Mouse (Mus musculus) hindbrain, embryonic 13.5 days (tissue): ENCODE data around the gene Lgi1. TPM values are rescaled to one million over a fixed set of nuclear protein-coding genes. Genes with fewer than 3 reads are reported as not detected.

Source experiments
- ATAC-seq: fragments of 200-750 bp; cut with Nextera tagmentation; 2 replicates; pipeline ENCODE4 v1.8.0; 2017; ENCODE audit warnings: moderate TSS enrichment; ENCODE audit not compliant: low FRiP score
- H3K27ac ChIP-seq: fragments of 300-500 bp; sonication (generic); 2 replicates; pipeline ENCODE4 v1.5.1; 2015; ENCODE audit warnings: inconsistent platforms, mild to moderate bottlenecking, moderate library complexity
- H3K27me3 ChIP-seq: fragments of 300-500 bp; sonication (generic); 2 replicates; pipeline ENCODE4 v1.6.1; 2015; ENCODE audit warnings: mild to moderate bottlenecking, inconsistent platforms
- H3K36me3 ChIP-seq: fragments of 300-500 bp; sonication (generic); 2 replicates; pipeline ENCODE4 v1.6.1; 2015; ENCODE audit warnings: mild to moderate bottlenecking, inconsistent platforms
- H3K4me1 ChIP-seq: fragments of 300-500 bp; sonication (generic); replicated peaks from 2 replicates; pipeline ENCODE4 v1.6.1; 2015; ENCODE audit warnings: inconsistent platforms
- H3K4me2 ChIP-seq: fragments of 300-500 bp; sonication (generic); 2 replicates; pipeline ENCODE4 v1.6.1; 2015; ENCODE audit warnings: inconsistent platforms, mild to moderate bottlenecking, moderate library complexity
- H3K4me3 ChIP-seq: fragments of 300-500 bp; sonication (generic); 2 replicates; pipeline ENCODE4 v1.5.1; 2015; ENCODE audit warnings: mild to moderate bottlenecking, inconsistent platforms
- H3K9ac ChIP-seq: fragments of 300-500 bp; sonication (generic); 2 replicates; pipeline ENCODE4 v1.6.1; 2015; ENCODE audit warnings: mild to moderate bottlenecking, inconsistent platforms
- H3K9me3 ChIP-seq: fragments of 300-500 bp; sonication (generic); 2 replicates; pipeline ENCODE4 v1.6.1; 2016; ENCODE audit warnings: inconsistent platforms
- WGBS: fragments of 180-500 bp; shearing (Covaris S2); methylation state at CpG from one replicate; pipeline ENCODE4 v1.1.7; 2015; 5-methylcytosine and 5-hydroxymethylcytosine counted together
- polyA plus RNA-seq: library from polyadenylated mRNA; unstranded; fragments of >200 nt; fragmentation: Nextera tagmentation; extraction: Ambion mirVana; gene quantifications from 2 replicates; pipeline ENCODE4 v1.2.1, GENCODE M21; 2015

Gene Lgi1
- polyA plus RNA-seq, 1 experiment from 2014 or later: 14.0 TPM

- 92% methylated on average over 8 of the region's 8 CpGs for WGBS
- ATAC-seq: no peak
- Histone ChIP-seq H3K4me3 (no peak overlapping the region), H3K9me3 (no peaks in the 10 kb centered on the region), H3K36me3 (no peaks in the 10 kb centered on the region), H3K27ac (no peak overlapping the region), H3K27me3 (no peaks in the 10 kb centered on the region), H3K4me1 (peaks cover 36% of the 10 kb centered on the region), H3K9ac (no peak overlapping the region), H3K4me2 (no peak overlapping the region)
These were observed 22.0 kb upstream of the Lgi1 start for GRCm38 (mm10) chr19:38242314-38242852.

- no peak for ATAC-seq
- Histone ChIP-seq H3K9me3 (no peaks in the 10 kb centered on the region), H3K9ac (no peak overlapping the region), H3K36me3 (no peaks in the 10 kb centered on the region), H3K4me3 (no peak overlapping the region), H3K27ac (peak overlapping the region; percentile 81), H3K4me2 (no peak overlapping the region), H3K4me1 (peaks cover 18% of the 10 kb centered on the region), H3K27me3 (no peaks in the 10 kb centered on the region)
- WGBS: 76% methylated on average over 8 of the region's 8 CpGs
These were observed 19.6 kb upstream of the Lgi1 start for GRCm38 (mm10) chr19:38244748-38245147.

GRCm38 (mm10) chr19:38245361-38246176, 18.8 kb upstream of the Lgi1 start:
- no peak overlapping the region for H3K4me3 ChIP-seq
- peaks cover 16% of the 10 kb centered on the region for H3K4me1 ChIP-seq
- H3K9me3 ChIP-seq: no peaks in the 10 kb centered on the region
- ATAC-seq: peak; percentile 68
- peak overlapping the region; percentile 81 for H3K27ac ChIP-seq
- WGBS: 47% methylated on average over 10 of the region's 10 CpGs
- H3K36me3 ChIP-seq: no peaks in the 10 kb centered on the region
- H3K4me2 ChIP-seq: peak overlapping the region; percentile 9; the same call in 1 of the 2 replicates
- H3K27me3 ChIP-seq: no peaks in the 10 kb centered on the region
- H3K9ac ChIP-seq: no peak overlapping the region

- H3K4me2 ChIP-seq: no peak overlapping the region
- H3K27ac ChIP-seq: peak overlapping the region; percentile 81
- no peak overlapping the region for H3K4me3 ChIP-seq
- H3K9me3 ChIP-seq: no peaks in the 10 kb centered on the region
- peak; percentile 49 for ATAC-seq
- no peak overlapping the region for H3K9ac ChIP-seq
- H3K36me3 ChIP-seq: no peaks in the 10 kb centered on the region
- 45% methylated on average over 7 of the region's 7 CpGs for WGBS
- H3K4me1 ChIP-seq: peaks cover 16% of the 10 kb centered on the region
- H3K27me3 ChIP-seq: no peaks in the 10 kb centered on the region
These were observed 18.1 kb upstream of the Lgi1 start for GRCm38 (mm10) chr19:38246177-38246622.

- WGBS: 81% methylated on average over 8 of the region's 8 CpGs
These were observed 14.7 kb upstream of the Lgi1 start for GRCm38 (mm10) chr19:38249627-38250026.

GRCm38 (mm10) chr19:38253796-38254195, 10.5 kb upstream of the Lgi1 start:
- no peak overlapping the region for H3K9ac ChIP-seq
- ATAC-seq: no peak
- H3K4me3 ChIP-seq: no peak overlapping the region
- H3K36me3 ChIP-seq: no peaks in the 10 kb centered on the region
- H3K27ac ChIP-seq: no peak overlapping the region
- no peak overlapping the region for H3K4me2 ChIP-seq
- no peaks in the 10 kb centered on the region for H3K4me1 ChIP-seq
- no peaks in the 10 kb centered on the region for H3K27me3 ChIP-seq
- 68% methylated on average over 6 of the region's 6 CpGs for WGBS
- H3K9me3 ChIP-seq: no peaks in the 10 kb centered on the region

More at GRCm38 (mm10) chr19:38249627-38250026, 14.7 kb upstream of the Lgi1 start:
- H3K9ac ChIP-seq: no peak overlapping the region
- no peak overlapping the region for H3K4me3 ChIP-seq
- H3K9me3 ChIP-seq: no peaks in the 10 kb centered on the region
- peaks cover 16% of the 10 kb centered on the region for H3K4me1 ChIP-seq
- no peak overlapping the region for H3K4me2 ChIP-seq
- no peak for ATAC-seq
- H3K36me3 ChIP-seq: no peaks in the 10 kb centered on the region
- no peaks in the 10 kb centered on the region for H3K27me3 ChIP-seq
- H3K27ac ChIP-seq: no peak overlapping the region

- H3K4me2 ChIP-seq: no peak overlapping the region
- no peaks in the 10 kb centered on the region for H3K36me3 ChIP-seq
- peak; percentile 64 for ATAC-seq
- no peak overlapping the region for H3K27ac ChIP-seq
- peaks cover 7% of the 10 kb centered on the region for H3K4me1 ChIP-seq
- no peaks in the 10 kb centered on the region for H3K9me3 ChIP-seq
- no peak overlapping the region for H3K9ac ChIP-seq
- no peak overlapping the region for H3K4me3 ChIP-seq
- H3K27me3 ChIP-seq: no peaks in the 10 kb centered on the region
- 86% methylated on average over 3 of the region's 3 CpGs for WGBS
These were observed 5.7 kb upstream of the Lgi1 start for GRCm38 (mm10) chr19:38258651-38259065.

- ATAC-seq: no peak
- Histone ChIP-seq H3K9ac (no peak overlapping the region), H3K36me3 (no peaks in the 10 kb centered on the region), H3K27me3 (no peaks in the 10 kb centered on the region), H3K4me1 (peaks cover 13% of the 10 kb centered on the region), H3K9me3 (no peaks in the 10 kb centered on the region), H3K4me3 (no peak overlapping the region), H3K4me2 (no peak overlapping the region), H3K27ac (no peak overlapping the region)
- WGBS: 83% methylated on average over 3 of the region's 3 CpGs
These were observed 4.9 kb upstream of the Lgi1 start for GRCm38 (mm10) chr19:38259436-38259835.

- Histone ChIP-seq H3K4me2 (no peak overlapping the region), H3K27ac (0 out of 2 replicates have a peak overlapping the region, but pooled peaks have one; percentile 35), H3K9ac (no peak overlapping the region), H3K9me3 (no peaks in the 10 kb centered on the region), H3K36me3 (no peaks in the 10 kb centered on the region), H3K27me3 (no peaks in the 10 kb centered on the region), H3K4me3 (no peak overlapping the region), H3K4me1 (peaks cover 13% of the 10 kb centered on the region)
- WGBS: 45% methylated on average over 4 of the region's 4 CpGs
- ATAC-seq: no peak
These were observed 4.0 kb upstream of the Lgi1 start for GRCm38 (mm10) chr19:38260346-38260745.

- WGBS: 78% methylated on average over 5 of the region's 5 CpGs
These were observed 3.0 kb upstream of the Lgi1 start for GRCm38 (mm10) chr19:38261351-38261750.

GRCm38 (mm10) chr19:38263829-38264504, 369 bp upstream of the Lgi1 start:
- H3K27ac ChIP-seq: peak overlapping the region; percentile 84
- H3K9ac ChIP-seq: peak overlapping the region; percentile 65
- H3K9me3 ChIP-seq: no peaks in the 10 kb centered on the region
- peaks cover 13% of the 10 kb centered on the region for H3K4me1 ChIP-seq
- peak overlapping the region; percentile 31 for H3K4me3 ChIP-seq
- peak overlapping the region; percentile 56 for H3K4me2 ChIP-seq
- peak; percentile 65 for ATAC-seq
- no peaks in the 10 kb centered on the region for H3K36me3 ChIP-seq
- WGBS: 21% methylated on average over 14 of the region's 14 CpGs
- no peaks in the 10 kb centered on the region for H3K27me3 ChIP-seq

More at GRCm38 (mm10) chr19:38261351-38261750, 3.0 kb upstream of the Lgi1 start:
- no peak overlapping the region for H3K4me2 ChIP-seq
- H3K27me3 ChIP-seq: no peaks in the 10 kb centered on the region
- H3K9ac ChIP-seq: no peak overlapping the region
- H3K27ac ChIP-seq: no peak overlapping the region
- H3K4me3 ChIP-seq: no peak overlapping the region
- H3K36me3 ChIP-seq: no peaks in the 10 kb centered on the region
- peaks cover 13% of the 10 kb centered on the region for H3K4me1 ChIP-seq
- no peak for ATAC-seq
- H3K9me3 ChIP-seq: no peaks in the 10 kb centered on the region

- peak overlapping the region; percentile 56 for H3K4me2 ChIP-seq
- H3K9ac ChIP-seq: peak overlapping the region; percentile 65; the same call in 1 of the 2 replicates
- no peaks in the 10 kb centered on the region for H3K27me3 ChIP-seq
- no peaks in the 10 kb centered on the region for H3K36me3 ChIP-seq
- no peak overlapping the region for H3K27ac ChIP-seq
- WGBS: 79% methylated on average over 5 of the region's 5 CpGs
- H3K4me1 ChIP-seq: peaks cover 9% of the 10 kb centered on the region
- no peaks in the 10 kb centered on the region for H3K9me3 ChIP-seq
- H3K4me3 ChIP-seq: peak overlapping the region; percentile 31
- no peak for ATAC-seq
These were observed 1.4 kb downstream of the Lgi1 start for GRCm38 (mm10) chr19:38265767-38266166.
